ENCODE assay signal across 8 mouse cellular contexts in genomic region chr10:81541803-81542202, GRCm38 (mm10). TPM values are rescaled to one million over a fixed set of nuclear protein-coding genes. Genes with fewer than 3 reads are reported as not detected.
A peak's percentile ranks its signal among the peaks of the same experiment; 100 is the strongest.
DNase-seq lines count a peak whose midpoint lies in the region; ATAC-seq and TF ChIP-seq lines count a peak whose summit lies in the region.

No protein-coding gene starts in this region.

- H3K9ac ChIP-seq in embryonic facial prominence, embryonic 13.5 days: peak overlapping the region; percentile 98
- H3K9ac ChIP-seq in liver, adult 2 months (ENCODE audit: low read depth, low read length): peak overlapping the region; percentile 70
- H3K9ac ChIP-seq in stomach, embryonic 15.5 days: no peak overlapping the region; the same call in 1 of the 2 replicates

- H3K4me2 ChIP-seq in embryonic facial prominence, embryonic 13.5 days: 0 out of 2 replicates have a peak overlapping the region, but pooled peaks have one; percentile 97
- H3K4me2 ChIP-seq in stomach, embryonic 15.5 days: peak overlapping the region; percentile 88

- no peak for ATAC-seq in embryonic facial prominence, embryonic 13.5 days (ENCODE audit: insufficient number of reproducible peaks, insufficient read depth, low FRiP score, low TSS enrichment, low read depth)
- ATAC-seq in stomach, embryonic 15.5 days (ENCODE audit: insufficient read depth, low FRiP score, low read depth): no peak
- no peak for ATAC-seq in megakaryocyte progenitor cell, adult 5-6 weeks (replicated peaks; ENCODE audit: poor library complexity)

- no peaks in the 10 kb centered on the region for H3K9me3 ChIP-seq in embryonic facial prominence, embryonic 13.5 days
- H3K9me3 ChIP-seq in stomach, embryonic 15.5 days: no peaks in the 10 kb centered on the region

- no peak overlapping the region for H3K27ac ChIP-seq in embryonic facial prominence, embryonic 13.5 days
- peak overlapping the region; percentile 78 for H3K27ac ChIP-seq in liver, adult 2 months (replicated peaks; ENCODE audit: insufficient read depth, low read depth, low read length)
- H3K27ac ChIP-seq in stomach, embryonic 15.5 days: peak overlapping the region; percentile 68

- TF ChIP-seq POLR2A in liver, adult 2 months (IDR thresholded peaks at IDR 0.05; ENCODE audit: extremely low read depth, insufficient read depth, low read length): no peak

- peak; percentile 73 for DNase-seq in adrenal gland, postnatal 10 days
- DNase-seq in heart, postnatal 4 days: peak; percentile 74
- peak; percentile 61 for DNase-seq in liver, adult 2 months (ENCODE audit: extremely low read depth, low read depth, low spot score)
- no peak for DNase-seq in thymus, postnatal 0 days (ENCODE audit: low spot score)
- no peak for DNase-seq in cerebellum, postnatal 25 days

- H3K4me1 ChIP-seq in embryonic facial prominence, embryonic 13.5 days: peaks cover 36% of the 10 kb centered on the region
- peaks cover 34% of the 10 kb centered on the region for H3K4me1 ChIP-seq in liver, adult 2 months (ENCODE audit: control insufficient read depth, insufficient read depth, low read length)
- H3K4me1 ChIP-seq in stomach, embryonic 15.5 days: peaks cover 35% of the 10 kb centered on the region

- peaks cover 73% of the 10 kb centered on the region for H3K79me2 ChIP-seq in liver, adult 2 months (ENCODE audit: control insufficient read depth, insufficient read depth, low read length)

- TF ChIP-seq CTCF in liver, adult 2 months (IDR thresholded peaks at IDR 0.05; ENCODE audit: low read depth, low read length): no peak

- H3K4me3 ChIP-seq in embryonic facial prominence, embryonic 13.5 days: no peak overlapping the region
- peak overlapping the region; percentile 14; the same call in 1 of the 2 replicates for H3K4me3 ChIP-seq in liver, adult 2 months (ENCODE audit: insufficient read depth, low read depth, low read length)
- peak overlapping the region; percentile 14; the same call in 1 of the 2 replicates for H3K4me3 ChIP-seq in stomach, embryonic 15.5 days (replicated peaks)

- peaks cover 36% of the 10 kb centered on the region for H3K36me3 ChIP-seq in embryonic facial prominence, embryonic 13.5 days
- H3K36me3 ChIP-seq in liver, adult 2 months (ENCODE audit: control insufficient read depth, insufficient read depth, low read length): no peaks in the 10 kb centered on the region
- H3K36me3 ChIP-seq in stomach, embryonic 15.5 days: 0 out of 2 replicates have a peak, but pooled peaks cover 4% of the 10 kb centered on the region

- WGBS in embryonic facial prominence, embryonic 13.5 days: 80% methylated on average over 10 of the region's 10 CpGs
- 8% methylated on average over 10 of the region's 10 CpGs for WGBS in liver, adult 2 months
- WGBS in stomach, embryonic 15.5 days: 59% methylated on average over 10 of the region's 10 CpGs

- no peaks in the 10 kb centered on the region for H3K27me3 ChIP-seq in embryonic facial prominence, embryonic 13.5 days
- no peaks in the 10 kb centered on the region for H3K27me3 ChIP-seq in liver, adult 2 months (ENCODE audit: control insufficient read depth, insufficient read depth, low read length)
- no peaks in the 10 kb centered on the region for H3K27me3 ChIP-seq in stomach, embryonic 15.5 days (replicated peaks)

RNA-seq across cellular contexts. Expression of gene Gna11, which starts 3.2 kb away (rescaled TPM):
- total RNA-seq in adrenal gland, postnatal 10 days (2021): 10 to 100 TPM; 63.8 to 72.7 TPM
- 84.2 and 90.1 TPM in 2 replicates for polyA plus RNA-seq in embryonic facial prominence, embryonic 13.5 days (2015; fragmentation: Nextera tagmentation; extraction: Ambion mirVana)
- total RNA-seq in heart, postnatal 4 days (2021): 10 to 100 TPM; 58.5 to 62.7 TPM
- total RNA-seq in liver, adult 2 months (2014; rRNA removed): 20.7 and 27.3 TPM in 2 replicates
- 61.6 and 64.2 TPM in 2 replicates for polyA plus RNA-seq in liver, adult 2 months (2012; rRNA removed)
- polyA plus RNA-seq in stomach, embryonic 15.5 days (2015; fragmentation: Nextera tagmentation; extraction: Ambion mirVana): 113 and 134 TPM in 2 replicates
- 5.4 and 6.0 TPM in 2 replicates for total RNA-seq in megakaryocyte progenitor cell, adult 5-6 weeks (2015)
- total RNA-seq in megakaryocyte progenitor cell, adult 5-6 weeks (2017): 7.6 and 10.2 TPM in 2 replicates
- 28.5 and 30.0 TPM in 2 replicates for polyA plus RNA-seq in thymus, postnatal 0 days (2015; fragmentation: Nextera tagmentation; extraction: Ambion mirVana)

RNA-seq across cellular contexts. Expression of gene Aes, which starts 17.5 kb away (rescaled TPM):
- 100 to 1,000 TPM; 541 to 611 TPM for total RNA-seq in adrenal gland, postnatal 10 days (2021)
- 464 and 465 TPM in 2 replicates for polyA plus RNA-seq in embryonic facial prominence, embryonic 13.5 days (2015; fragmentation: Nextera tagmentation; extraction: Ambion mirVana)
- total RNA-seq in heart, postnatal 4 days (2021): 100 to 1,000 TPM; 821 to 843 TPM
- 200 and 263 TPM in 2 replicates for total RNA-seq in liver, adult 2 months (2014; rRNA removed)
- 1,785 and 2,016 TPM in 2 replicates for polyA plus RNA-seq in liver, adult 2 months (2012; rRNA removed)
- 692 and 697 TPM in 2 replicates for polyA plus RNA-seq in stomach, embryonic 15.5 days (2015; fragmentation: Nextera tagmentation; extraction: Ambion mirVana)
- total RNA-seq in megakaryocyte progenitor cell, adult 5-6 weeks (2015): 197 and 225 TPM in 2 replicates
- 178 and 191 TPM in 2 replicates for total RNA-seq in megakaryocyte progenitor cell, adult 5-6 weeks (2017)
- polyA plus RNA-seq in thymus, postnatal 0 days (2015; fragmentation: Nextera tagmentation; extraction: Ambion mirVana): 683 and 740 TPM in 2 replicates

RNA-seq across cellular contexts. Expression of gene Gna15, which starts 17.8 kb away (rescaled TPM):
- 1 to 10 TPM in 1 of 2 experiments, under 1 TPM in 1; 0.66 to 1.1 TPM for total RNA-seq in adrenal gland, postnatal 10 days (2021)
- 2.0 and 2.1 TPM in 2 replicates for polyA plus RNA-seq in embryonic facial prominence, embryonic 13.5 days (2015; fragmentation: Nextera tagmentation; extraction: Ambion mirVana)
- under 1 TPM; 0.48 to 0.56 TPM for total RNA-seq in heart, postnatal 4 days (2021)
- total RNA-seq in liver, adult 2 months (2014; rRNA removed): 0.94 and 1.1 TPM in 2 replicates
- 0.31 and 0.64 TPM in 2 replicates for polyA plus RNA-seq in liver, adult 2 months (2012; rRNA removed)
- 4.4 and 5.8 TPM in 2 replicates for polyA plus RNA-seq in stomach, embryonic 15.5 days (2015; fragmentation: Nextera tagmentation; extraction: Ambion mirVana)
- 29.4 and 31.9 TPM in 2 replicates for total RNA-seq in megakaryocyte progenitor cell, adult 5-6 weeks (2015)
- 28.7 and 28.9 TPM in 2 replicates for total RNA-seq in megakaryocyte progenitor cell, adult 5-6 weeks (2017)
- polyA plus RNA-seq in thymus, postnatal 0 days (2015; fragmentation: Nextera tagmentation; extraction: Ambion mirVana): 3.5 TPM in 2 replicates

RNA-seq across cellular contexts. Expression of gene Tle2, which starts 32.6 kb away (rescaled TPM):
- 10 to 100 TPM; 10.9 to 18.1 TPM for total RNA-seq in adrenal gland, postnatal 10 days (2021)
- polyA plus RNA-seq in embryonic facial prominence, embryonic 13.5 days (2015; fragmentation: Nextera tagmentation; extraction: Ambion mirVana): 63.4 and 71.4 TPM in 2 replicates
- total RNA-seq in heart, postnatal 4 days (2021): 10 to 100 TPM; 15.3 to 17.1 TPM
- 3.0 and 7.2 TPM in 2 replicates for total RNA-seq in liver, adult 2 months (2014; rRNA removed)
- 35.4 and 56.0 TPM in 2 replicates for polyA plus RNA-seq in liver, adult 2 months (2012; rRNA removed)
- polyA plus RNA-seq in stomach, embryonic 15.5 days (2015; fragmentation: Nextera tagmentation; extraction: Ambion mirVana): 28.8 and 35.6 TPM in 2 replicates
- total RNA-seq in megakaryocyte progenitor cell, adult 5-6 weeks (2015): 0.95 and 1.5 TPM in 2 replicates
- 0.08 and 3.5 TPM in 2 replicates for total RNA-seq in megakaryocyte progenitor cell, adult 5-6 weeks (2017)
- 2.4 and 2.9 TPM in 2 replicates for polyA plus RNA-seq in thymus, postnatal 0 days (2015; fragmentation: Nextera tagmentation; extraction: Ambion mirVana)

RNA-seq across cellular contexts. Expression of gene S1pr4, which starts 41.9 kb away (rescaled TPM):
- 1 to 10 TPM; 2.9 TPM for total RNA-seq in adrenal gland, postnatal 10 days (2021)
- 0.25 and 0.31 TPM in 2 replicates for polyA plus RNA-seq in embryonic facial prominence, embryonic 13.5 days (2015; fragmentation: Nextera tagmentation; extraction: Ambion mirVana)
- total RNA-seq in heart, postnatal 4 days (2021): under 1 TPM; 0.50 to 0.57 TPM
- total RNA-seq in liver, adult 2 months (2014; rRNA removed): 0.28 and 0.40 TPM in 2 replicates
- 1.2 and 1.5 TPM in 2 replicates for polyA plus RNA-seq in liver, adult 2 months (2012; rRNA removed)
- 1.4 and 1.6 TPM in 2 replicates for polyA plus RNA-seq in stomach, embryonic 15.5 days (2015; fragmentation: Nextera tagmentation; extraction: Ambion mirVana)
- total RNA-seq in megakaryocyte progenitor cell, adult 5-6 weeks (2015): 8.3 and 8.9 TPM in 2 replicates
- total RNA-seq in megakaryocyte progenitor cell, adult 5-6 weeks (2017): 6.2 and 9.5 TPM in 2 replicates
- 22.2 and 25.6 TPM in 2 replicates for polyA plus RNA-seq in thymus, postnatal 0 days (2015; fragmentation: Nextera tagmentation; extraction: Ambion mirVana)

Comparison
In these comparisons a context has a peak if more than half of its experiments do, and no peak if none do; other contexts are left out.
1. DNase-seq: peak in adrenal gland, postnatal 10 days (single experiment), heart, postnatal 4 days (single experiment) and liver, adult 2 months (single experiment); none in thymus, postnatal 0 days (single experiment) and cerebellum, postnatal 25 days (0 of 2).
2. RNA of gene Gna15, which starts 17.8 kb away (total RNA-seq): 28.7 to 31.9 TPM in megakaryocyte progenitor cell, adult 5-6 weeks; 0.94 to 1.1 TPM in liver, adult 2 months, 0.66 to 1.1 TPM in adrenal gland, postnatal 10 days and 0.48 to 0.56 TPM in heart, postnatal 4 days; every median in the first group is over 10 times any median in the second.